Mouse (Mus musculus): ENCODE data around the gene Aco2.

Gene Aco2

DNA sequence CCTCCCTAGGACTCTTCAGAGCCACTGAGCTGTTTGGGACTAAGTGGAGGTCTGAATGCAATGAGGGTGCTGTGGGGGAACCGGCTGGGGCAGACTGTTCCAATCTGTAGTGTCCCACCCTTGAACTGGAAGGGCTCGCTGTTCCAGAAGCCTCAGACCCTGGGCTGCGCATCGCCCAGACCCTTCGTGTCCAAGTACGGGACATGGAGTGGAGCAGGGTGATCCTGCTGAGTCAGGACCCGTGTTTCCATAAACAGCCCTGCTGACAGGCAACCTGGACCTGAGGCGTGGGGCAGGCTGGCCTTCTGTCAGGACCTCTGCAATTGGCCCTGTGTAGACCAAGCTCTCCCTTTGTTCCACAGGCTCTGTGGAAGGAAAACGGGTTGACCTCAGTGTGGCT is 25.4 kb upstream of the Aco2 start:
- DNase-seq, result no peak

DNA sequence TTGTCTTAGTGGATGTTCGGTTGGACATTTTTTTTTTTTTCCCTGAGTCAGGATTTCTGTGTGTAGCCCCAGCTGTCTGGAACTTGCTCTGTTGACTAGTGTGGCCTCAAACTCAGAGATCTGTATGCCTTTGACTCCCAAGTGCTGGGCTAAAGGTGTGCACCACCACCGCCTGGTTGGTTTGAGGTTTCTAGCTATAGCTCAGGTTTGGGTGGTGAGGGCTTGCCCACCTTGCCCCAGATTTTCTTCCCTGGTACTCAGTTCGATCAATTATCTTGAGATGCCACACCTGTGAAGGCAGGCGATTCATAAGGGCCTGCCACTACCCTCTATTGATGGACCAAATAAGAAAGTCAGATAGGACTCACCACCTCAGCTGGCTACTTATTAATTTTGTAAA is 24.9 kb upstream of the Aco2 start:
- no peak for DNase-seq

DNA sequence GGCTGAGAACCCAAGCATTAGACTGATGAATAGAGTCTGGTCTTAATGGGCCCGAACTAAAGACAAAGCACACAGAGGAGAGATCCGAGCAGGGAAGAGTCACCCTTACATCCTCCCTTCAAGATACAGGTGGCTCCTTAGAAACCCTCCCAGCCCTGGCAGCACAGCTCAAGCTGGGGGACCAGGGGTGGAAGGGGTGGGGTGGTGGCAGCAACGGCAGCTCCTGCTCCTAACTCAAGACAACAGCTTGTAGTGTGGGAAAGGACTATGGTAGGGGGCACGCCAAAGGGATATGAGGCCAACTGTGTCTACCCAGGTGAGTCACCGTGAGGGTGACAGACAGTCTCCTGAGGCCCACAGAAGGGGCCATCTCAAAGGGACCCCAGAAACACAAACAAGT is 24.2 kb upstream of the Aco2 start:
- DNase-seq, result no peak

DNA sequence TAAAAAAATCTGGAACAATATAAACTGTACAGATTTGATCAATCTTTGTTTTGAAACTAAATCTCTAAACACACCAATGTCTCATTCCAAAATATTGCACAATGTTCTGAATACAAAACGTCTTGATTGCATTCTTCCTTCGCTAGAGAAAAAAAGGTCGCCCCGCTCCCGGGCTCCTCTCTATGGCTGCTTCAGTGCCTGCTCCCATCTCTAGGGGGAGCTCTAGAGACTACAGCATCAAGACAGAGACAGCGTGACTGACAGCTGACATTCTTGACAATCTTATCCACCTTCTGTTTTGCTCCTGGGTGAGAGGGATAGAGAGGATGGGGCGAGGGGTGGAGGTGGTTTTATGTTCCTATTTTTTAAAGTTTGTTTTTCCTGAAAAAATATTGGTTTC is 23.8 kb upstream of the Aco2 start:
- DNase-seq, result peak in 1 of 2 experiments; percentile 74

DNA sequence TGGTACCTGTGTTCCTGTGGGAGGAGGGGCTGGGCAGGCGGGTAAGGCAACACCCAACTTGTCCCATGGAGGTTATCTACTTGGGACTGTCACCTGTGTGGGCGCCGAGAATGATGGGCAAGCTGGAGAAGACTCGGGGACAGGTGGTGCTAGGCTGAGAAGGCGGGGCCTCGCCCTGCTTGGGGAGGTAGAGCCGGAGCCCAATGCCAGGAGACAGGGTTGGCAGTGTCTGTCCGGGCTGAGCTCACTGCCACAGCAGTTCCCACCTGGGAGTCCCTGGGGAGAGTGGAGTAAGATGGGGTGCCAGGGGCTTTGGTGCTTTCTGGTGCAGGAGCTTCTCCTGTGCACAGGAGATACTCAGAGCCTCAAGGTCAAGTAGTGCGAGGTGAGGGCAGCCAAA is 23.0 kb upstream of the Aco2 start:
- no peak for DNase-seq

DNA sequence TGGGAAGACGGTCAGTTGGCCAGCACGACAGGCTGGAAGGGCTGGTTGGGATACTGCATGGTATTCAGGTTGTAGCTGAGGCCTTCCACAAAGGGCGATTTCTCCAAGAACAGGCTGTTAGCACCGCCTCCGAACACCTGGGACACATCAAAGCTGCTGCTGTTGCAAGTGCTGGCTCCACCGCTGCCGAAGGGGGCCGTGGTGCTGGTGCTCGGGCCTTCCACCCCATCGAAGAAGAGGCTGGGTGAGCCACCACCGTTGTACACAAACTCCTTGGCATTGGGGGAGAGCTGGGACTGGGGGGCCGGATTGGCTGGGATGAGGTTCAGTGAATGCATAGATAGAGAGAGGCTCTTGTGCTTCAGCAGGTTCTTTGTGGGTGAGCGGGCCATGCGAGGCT is 21.4 kb upstream of the Aco2 start:
- no peak for DNase-seq

DNA sequence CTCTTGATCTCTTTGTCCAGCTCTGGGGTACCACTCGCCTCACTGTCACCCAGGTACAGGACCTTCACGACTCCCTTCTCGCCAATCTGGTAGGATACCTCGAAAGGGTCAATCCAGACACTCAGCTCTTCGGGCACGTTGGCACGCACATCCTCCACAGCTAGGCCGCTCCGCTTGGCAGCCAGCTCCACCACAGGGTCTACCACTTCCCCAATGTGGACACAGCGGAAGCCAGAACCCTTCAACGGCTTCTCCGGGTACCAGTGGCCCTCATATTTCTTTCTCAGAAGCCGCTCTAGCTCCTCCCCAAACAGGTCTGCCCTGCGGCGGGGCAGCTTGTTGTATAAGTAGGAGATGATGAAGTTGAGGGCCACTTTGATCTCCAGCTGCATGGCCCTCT is 20.7 kb upstream of the Aco2 start:
- DNase-seq, result no peak

DNA sequence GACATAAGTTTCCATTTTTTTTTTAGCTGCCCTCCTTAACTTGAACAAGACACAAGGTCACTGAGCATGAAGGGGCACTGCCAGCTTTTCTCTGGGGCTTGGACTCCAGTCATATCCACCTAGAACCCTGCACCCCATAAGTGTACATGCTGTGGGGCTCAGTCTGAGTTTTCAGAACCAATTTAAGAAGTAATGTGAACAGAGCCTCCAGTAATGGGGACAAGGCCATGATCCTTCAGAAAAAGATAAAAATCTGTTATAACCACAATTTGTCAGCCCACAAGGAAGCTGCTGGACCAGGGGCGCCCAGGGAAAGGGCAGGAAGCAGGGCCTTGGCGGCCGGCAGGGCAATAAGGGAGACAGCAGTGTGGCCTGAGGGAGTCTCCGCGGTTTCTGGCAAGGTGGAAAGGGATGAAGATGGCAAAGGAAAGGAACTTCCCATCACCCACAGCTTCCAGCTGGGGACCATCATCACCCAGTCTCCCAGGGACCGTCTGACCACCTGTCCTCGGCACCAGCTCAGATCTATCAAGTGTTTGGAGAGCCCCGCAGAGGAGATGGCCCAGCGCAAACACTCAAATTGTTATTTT is 19.6 kb upstream of the Aco2 start:
- DNase-seq, result no peak

DNA sequence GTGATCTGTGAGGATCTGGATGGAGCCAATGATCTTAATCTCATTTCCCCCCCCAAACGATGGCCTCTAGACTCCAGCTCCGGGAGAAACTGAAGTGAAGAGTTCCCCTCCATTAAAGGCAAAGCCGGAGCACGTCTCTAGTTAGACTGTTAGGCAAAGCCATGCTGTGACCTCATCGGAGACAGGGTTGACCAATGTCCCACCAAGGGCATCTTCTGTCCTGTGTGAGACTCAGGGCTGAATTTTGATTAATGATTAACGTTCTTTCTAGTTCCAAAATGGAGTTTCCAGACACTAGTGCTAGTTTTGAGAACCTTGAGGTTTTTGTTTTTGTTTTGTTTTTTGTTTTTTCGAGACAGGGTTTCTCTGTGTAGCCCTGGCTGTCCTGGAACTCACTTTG is 19.0 kb upstream of the Aco2 start:
- DNase-seq, result no peak

DNA sequence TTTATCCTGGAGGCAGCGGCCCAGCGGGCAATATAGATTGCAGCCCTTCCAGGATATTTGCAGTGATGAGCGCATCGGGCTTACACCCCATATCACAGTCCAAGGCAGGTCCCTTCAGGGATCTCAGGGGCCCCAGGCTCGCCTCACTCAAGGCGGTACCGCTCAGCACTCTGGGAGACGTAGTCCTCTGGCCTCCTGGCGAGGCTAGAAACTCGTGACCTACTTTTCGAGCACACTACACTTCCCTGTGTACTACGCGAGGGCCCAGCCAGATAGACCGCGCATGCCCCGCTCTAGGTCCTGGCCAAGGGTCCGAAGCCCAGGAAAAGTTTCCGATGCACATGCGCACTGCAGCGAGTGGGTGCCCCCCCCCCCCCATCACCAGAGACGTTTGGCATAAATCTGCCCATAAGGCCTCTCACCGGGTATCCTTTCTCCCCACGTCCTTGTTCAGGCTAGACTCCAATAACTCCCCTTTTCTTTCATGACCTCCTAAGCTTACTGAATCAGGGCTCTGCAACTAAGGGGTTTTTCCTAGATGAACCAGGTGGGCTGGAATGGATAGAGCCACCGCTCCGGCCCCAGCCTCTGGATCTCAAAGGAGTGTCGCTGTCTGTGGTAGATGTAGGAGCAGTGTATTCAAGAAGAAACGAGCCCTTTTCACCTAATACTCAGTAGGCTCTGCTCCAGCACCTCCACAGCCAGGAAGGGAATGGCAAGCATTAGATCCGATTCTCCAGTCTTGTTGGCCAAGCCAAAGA is 15.9 kb upstream of the Aco2 start:
- DNase-seq, result peak; percentile 91

DNA sequence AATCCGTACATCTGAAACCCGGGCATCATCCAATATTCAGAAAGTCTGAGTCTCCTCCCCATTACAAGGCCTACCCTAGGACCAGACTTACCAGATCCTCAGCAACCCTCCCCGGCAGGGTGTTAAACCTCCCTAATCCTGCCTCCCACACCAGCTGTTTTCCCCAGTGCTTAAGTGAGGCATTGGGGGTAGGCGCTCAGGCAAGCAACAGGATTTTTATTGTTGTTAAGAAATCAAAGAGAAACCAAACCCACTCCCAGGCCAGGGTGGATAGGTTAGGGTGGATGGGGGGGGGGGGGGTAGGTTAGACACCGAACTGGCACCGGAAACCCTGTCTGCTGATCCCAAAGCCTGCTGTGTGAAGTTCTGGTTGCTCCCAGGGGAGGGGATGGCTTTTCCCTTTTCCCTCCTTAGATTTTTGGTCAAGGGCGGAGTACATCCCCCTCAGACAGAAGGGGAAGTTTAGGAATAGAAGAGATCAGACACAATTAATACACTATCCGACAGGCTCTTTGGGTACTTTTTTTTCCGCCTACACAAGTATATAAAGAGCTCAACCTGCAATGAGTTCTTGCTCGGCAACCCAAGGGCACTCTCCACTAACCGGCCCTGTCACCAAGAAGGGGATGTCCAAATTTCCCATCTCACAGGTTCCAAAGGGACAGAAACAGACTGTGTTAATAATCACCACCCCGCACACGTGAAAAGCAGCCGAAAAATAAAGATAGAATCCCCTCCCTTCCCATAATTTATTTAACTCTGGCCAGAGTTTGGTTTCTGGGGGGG is 15.0 kb upstream of the Aco2 start:
- DNase-seq, result no peak

DNA sequence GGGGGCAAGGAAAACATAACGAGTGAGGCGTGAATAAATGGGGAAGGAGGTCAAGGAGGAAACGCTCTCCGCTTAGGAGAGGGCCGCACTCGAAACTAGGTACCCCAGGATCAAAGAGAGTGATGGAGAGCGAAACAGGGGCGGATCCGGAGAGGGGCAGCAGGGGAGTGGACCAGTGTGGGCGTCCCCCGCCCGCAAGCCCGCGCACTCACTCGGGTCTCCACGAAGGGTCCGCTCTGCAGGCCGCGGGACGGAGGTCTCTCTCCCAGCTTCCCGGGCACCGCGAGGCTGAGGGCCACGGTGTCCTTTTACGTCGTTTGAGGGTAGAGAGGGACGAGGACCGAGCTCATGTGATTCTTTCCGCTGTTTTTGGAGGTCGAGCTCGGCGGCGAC is 14.4 kb upstream of the Aco2 start:
- DNase-seq, result no peak

DNA sequence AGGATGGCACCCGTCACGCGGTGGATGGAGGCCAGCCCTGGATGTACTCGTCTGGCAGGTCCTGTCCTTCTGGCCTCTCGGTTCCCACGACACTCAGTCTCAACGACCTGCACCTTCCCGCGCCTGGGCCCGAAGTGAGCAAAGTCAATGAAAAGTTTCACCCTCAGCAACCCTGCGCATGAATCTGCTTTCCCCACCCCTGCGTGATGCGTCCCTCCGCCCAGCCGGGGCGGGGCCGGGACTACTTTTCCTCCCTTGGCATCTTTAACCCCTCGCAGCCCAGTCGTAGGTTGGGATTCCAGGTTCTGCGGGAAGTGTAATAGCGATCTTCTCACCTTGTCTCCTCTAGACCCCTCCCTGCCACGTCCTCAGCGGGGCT is 14.0 kb upstream of the Aco2 start:
- peak; percentile 92 to 94 for DNase-seq

DNA sequence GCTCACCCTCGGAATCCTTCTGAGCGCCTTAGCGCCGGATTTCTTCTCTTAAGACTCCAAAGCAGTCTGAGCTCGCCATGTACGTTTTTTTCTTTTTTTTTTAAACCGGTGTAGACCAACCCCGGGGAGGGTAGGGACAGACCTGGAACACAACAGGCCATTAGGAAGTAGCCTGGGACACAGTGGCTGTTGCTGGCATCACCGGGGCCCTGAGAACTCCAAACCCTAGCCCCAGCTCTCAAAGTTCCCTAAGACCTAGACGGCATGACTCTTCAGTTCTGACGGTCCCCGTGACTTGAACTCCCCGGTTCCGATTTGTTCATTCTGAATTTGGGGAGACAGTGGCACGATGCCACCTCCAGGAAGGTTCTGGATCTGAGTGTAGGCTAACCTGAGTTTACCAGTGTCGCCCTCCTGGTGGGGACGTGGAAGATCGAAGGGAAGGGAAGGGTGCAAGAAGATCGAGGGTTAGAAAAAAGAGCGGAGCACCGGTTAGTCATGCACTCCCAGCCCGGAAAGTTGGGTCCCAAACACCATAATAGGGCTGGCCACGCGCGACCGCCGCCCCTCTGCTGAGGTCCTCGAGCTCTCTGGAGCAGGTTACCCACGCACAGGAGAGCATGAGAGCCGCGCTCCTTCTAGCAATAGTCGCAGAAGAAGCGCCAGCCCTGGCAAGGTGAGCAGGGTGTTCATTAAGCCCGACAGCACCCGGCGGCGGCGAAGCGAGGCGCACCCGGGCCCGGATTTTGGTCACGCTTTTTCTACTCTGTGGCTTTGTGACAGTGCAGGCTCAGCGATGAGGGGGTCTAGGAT is 13.4 kb upstream of the Aco2 start, which contains the start of gene Tob2:
Tob2 (minus strand) TSS at position 280 of the 813 bp plus-strand sequence.
- DNase-seq, result peak; percentile 67 to 77

DNA sequence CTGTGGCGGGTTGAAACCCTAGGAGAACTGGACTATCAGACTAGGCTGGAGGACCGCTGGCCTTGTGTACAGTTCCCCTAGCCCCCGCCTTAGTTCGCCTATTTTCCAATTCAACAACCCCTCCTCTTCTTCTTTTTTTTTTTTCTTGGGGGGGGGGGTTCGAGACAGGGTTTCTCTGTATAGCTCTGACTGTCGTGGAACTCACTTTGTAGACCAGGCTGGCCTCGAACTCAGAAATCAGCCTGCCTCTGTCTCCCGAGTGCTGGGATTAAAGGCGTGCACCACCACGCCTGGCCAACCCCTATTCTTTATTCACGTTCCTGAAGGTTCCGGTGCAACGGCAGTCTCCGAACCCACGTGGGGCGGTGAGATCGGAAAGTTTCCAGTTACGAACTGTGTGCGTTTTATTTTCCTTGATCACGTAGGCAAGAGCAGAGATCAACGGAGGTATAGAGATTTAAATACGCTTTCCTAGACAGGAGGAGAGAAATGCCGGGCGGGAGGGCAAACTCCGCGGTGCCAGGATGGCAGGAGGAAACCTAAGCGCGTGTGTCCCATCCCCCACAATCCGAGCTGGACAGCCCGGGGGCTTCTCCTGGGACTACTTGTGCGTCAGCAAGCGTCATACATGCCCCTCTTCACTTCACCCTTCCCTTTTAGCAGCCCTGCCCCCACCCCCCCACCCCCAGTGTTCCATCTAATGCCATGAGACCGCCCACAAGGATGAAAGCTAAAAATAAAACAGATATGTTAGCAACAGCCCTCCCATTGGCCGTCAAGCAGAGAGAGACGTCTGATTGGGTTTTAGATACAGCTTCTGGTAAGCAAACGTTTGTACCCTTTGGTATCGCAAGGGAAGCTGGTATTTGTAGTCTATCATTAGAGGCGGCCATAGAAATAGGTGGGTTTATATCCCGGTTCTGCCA is 12.5 kb upstream of the Aco2 start:
- peak; percentile 90 to 96 for DNase-seq

DNA sequence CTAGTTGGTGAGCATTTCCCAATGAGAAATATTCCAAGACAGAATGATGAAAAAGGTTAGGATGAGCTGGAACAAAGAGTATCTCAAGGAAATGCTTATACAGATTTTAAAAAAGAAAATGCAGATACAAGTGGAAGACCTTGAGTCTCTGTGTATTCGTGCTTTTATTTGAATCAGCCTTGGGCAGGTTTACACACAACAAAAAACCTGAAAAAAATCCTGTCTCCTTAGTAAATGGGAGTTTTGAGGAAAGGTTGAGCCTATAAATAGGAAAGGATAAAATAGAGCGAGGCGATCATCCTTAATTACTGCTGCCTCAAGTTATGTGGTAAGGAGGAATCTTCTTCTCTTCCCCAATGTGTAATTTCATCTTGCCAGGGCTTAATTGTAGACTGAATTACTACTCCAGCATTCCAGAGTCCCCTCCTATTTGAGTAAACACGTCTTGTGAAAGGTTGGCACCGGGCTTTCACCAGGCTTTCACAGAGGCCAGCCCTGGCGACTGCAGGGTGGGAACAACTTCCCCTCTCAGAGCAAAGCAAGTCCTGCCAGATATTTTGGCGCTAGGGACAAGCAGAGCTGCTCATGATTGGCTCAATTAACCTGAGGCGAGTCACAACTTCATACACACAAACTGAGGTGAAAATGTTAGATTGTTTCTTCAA is 11.5 kb upstream of the Aco2 start:
- DNase-seq, result peak in 1 of 2 experiments; percentile 31

DNA sequence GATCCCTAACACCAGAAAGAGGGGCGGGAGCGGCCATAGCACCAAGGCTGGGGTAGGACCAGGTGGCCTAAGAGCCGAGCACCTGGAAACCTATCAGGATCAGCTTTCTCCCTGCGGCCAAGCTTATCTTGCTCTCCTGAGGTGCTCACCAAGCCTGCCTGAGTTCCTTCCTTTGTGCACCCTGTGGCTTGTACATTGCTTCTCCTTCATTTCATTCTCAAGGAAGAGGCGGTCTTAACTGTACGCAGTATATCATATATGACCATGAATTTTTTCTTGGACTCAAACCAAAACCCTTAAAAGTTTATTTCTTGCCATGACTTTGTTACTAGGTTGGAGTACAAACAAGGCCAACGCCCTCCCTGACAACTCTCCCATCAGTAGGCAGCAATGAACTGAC is 7.9 kb upstream of the Aco2 start:
- DNase-seq, result no peak

DNA sequence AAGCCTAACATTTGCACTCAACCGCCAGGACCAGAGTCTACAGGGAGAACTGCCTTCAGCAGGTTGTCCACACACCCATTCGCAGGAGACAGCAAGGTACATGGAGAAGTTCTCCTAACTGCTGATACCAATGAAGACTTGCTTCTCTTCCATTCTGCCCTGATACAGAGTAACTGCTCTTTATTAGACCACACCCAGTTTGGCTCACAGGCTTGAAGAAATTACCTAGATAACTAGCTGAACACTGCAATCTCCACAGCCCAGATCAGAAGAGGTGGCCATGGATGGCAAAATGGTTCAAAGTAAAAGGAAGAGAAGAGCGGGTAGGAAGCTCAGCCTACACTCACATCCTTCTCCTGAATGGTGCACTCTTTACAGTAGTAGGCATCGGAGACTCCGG is 2.1 kb upstream of the Aco2 start:
- DNase-seq, result no peak

DNA sequence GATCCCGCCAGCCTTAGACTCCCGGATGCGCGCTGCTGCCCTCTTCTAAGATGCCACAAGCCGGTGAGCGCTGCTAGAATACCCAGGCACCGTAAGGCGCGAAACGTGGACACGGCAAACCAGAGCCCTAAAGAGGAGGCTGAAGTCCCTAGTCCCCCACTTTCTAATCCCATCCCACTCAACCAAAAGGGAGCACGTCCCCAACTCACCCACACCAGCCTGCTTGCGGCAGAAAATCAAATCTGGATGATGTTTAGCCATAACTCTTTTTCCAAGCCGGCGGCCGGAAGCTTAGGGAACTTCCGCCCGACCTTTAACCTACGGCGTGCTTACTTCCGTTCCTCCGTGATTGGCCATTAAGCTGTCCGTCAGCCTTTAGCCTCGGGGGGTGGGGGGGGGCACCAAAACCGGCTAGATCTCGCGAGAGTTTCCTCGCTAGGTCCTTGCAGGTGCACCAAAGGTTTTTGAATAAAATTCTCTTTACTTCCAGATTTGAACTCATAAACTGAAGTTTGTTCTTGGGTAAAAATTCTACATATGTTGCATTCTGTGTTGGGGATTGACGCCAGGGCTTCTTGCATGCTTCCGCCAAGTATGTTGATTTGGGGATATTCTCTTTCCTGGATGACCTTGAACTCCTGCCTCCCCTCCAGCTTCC is 376 bp upstream of the Aco2 start, which contains the start of gene Phf5a:
Phf5a (minus strand) TSS at position 308 of the 658 bp plus-strand sequence.
- peak; percentile 84 to 88 for DNase-seq

DNA sequence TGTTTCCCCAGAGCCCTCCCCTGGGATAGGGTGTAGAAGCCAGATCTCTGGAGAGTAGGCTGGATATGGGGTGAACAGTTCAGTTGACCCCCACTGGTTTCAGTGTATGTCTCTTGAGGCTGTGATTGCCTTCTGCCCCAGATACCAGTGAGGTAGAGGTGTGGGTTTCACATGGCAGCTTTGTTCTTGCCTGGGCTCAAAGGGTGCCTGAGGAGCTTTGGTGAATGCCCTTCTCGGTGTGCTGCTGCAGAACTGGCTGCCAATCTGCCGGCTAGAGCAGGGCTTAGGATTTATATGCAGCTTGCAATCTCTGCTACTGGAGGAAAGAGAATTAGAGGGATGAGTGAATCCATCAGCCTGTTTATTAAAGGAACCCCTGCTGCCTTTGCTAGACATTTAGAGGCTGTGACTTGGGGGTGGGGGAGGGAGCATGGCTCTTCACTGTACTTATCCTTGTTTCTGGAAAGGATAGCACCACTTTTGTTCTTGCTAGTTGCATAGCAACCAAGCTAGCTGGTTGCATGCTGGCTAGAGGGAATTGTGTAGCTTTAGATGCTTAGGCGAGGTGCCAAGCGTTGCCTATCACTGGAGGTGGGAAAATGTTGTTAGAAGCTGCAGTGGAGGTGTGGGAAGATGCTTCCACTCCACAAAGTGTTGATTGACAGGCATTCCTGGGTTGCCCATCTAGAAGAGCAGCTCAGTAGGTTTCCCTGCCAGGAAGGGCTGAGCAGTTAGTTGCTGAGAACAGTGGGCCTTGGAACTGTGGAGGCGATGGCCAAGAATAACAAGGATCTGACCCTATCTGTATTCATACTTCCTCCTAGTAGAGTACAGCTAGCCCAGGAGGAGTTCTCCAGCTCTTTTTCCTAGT is 7.7 kb downstream of the Aco2 start:
- DNase-seq, result no peak
